Mouse (Mus musculus) CH12.LX (cell line): ENCODE data around the gene Kcnj15.

ENCODE experiments used
- CTCF ChIP-seq, 2 experiments: IDR thresholded peaks in 1 of 2; conservative IDR thresholded peaks in 1 of 2; 2 replicates each; pipeline ENCODE4 v1.5.1; 2011 to 2012; ENCODE audit warnings: low read depth in 2 of 2, low read length in 2 of 2, improper control_type of control experiment in 1 of 2, inconsistent platforms in 1 of 2, mild to moderate bottlenecking in 1 of 2, moderate library complexity in 1 of 2
- E2F4 ChIP-seq: IDR thresholded peaks from 2 replicates; pipeline ENCODE4 v1.6.1; 2011; ENCODE audit warnings: low read depth, low read length, improper control_type of control experiment; ENCODE audit not compliant: insufficient replicate concordance
- EP300 ChIP-seq: IDR thresholded peaks from 2 replicates; pipeline ENCODE4 v1.6.1; 2011; ENCODE audit warnings: low read length, improper control_type of control experiment
- MAFK ChIP-seq: IDR thresholded peaks from 2 replicates; pipeline ENCODE4 v1.6.1; 2011; ENCODE audit warnings: low read length, improper control_type of control experiment; ENCODE audit not compliant: insufficient replicate concordance
- PAX5 ChIP-seq: IDR thresholded peaks from 2 replicates; pipeline ENCODE4 v1.6.1; 2012; ENCODE audit warnings: low read length, inconsistent platforms, mixed read lengths
- POLR2A ChIP-seq: IDR thresholded peaks from 2 replicates; pipeline ENCODE4 v1.6.1; 2011; ENCODE audit warnings: low read depth, mild to moderate bottlenecking, improper control_type of control experiment, low read length
- POLR2AphosphoS2 ChIP-seq: IDR thresholded peaks from 2 replicates; pipeline ENCODE4 v1.6.1; 2011; ENCODE audit warnings: low read depth, low read length, improper control_type of control experiment
- TBP ChIP-seq: conservative IDR thresholded peaks from 2 replicates; pipeline ENCODE4 v1.6.1; 2011; ENCODE audit warnings: low read depth, low read length, improper control_type of control experiment

- TF ChIP-seq CTCF (conservative IDR thresholded peaks at IDR 0.05 in 1 of 2, IDR thresholded peaks at IDR 0.05 in 1 of 2; ENCODE audit: low read depth in 2 of 2, low read length in 2 of 2) (no peak), PAX5 (no peak), TBP (no peak), POLR2AphosphoS2 (no peak), MAFK (no peak), POLR2A (no peak), E2F4 (no peak), EP300 (no peak)
These were observed 14.0 kb upstream of the Kcnj15 start for GRCm38 (mm10) chr16:95243401-95243800.
